Mouse (Mus musculus): Measurements from ENCODE around the gene Efna3. TPM values are rescaled to one million over a fixed set of nuclear protein-coding genes. Genes with fewer than 3 reads are reported as not detected.
A peak's percentile ranks its signal among the peaks of the same experiment; 100 is the strongest.

Efna3 gene
- polyA plus RNA-seq, 1 experiment from 2014 or later = 3.9 TPM

- Histone ChIP-seq H3K36me3 (no peaks in the 10 kb centered on the region), H3K9me3 (replicated peaks) (no peaks in the 10 kb centered on the region), H3K27ac (replicated peaks) (no peak overlapping the region), H3K27me3 (ENCODE audit: low read depth, poor library complexity, severe bottlenecking) (peaks cover 9% of the 10 kb centered on the region; the same call in 1 of the 2 replicates), H3K4me3 (no peak overlapping the region), H3K4me1 (peaks cover 15% of the 10 kb centered on the region)
- WGBS = 58% methylated on average over 5 of the region's 5 CpGs
- DNase-seq (ENCODE audit: low spot score) = no peak
Measured at GRCm38 (mm10) chr3:89287286-89287685, 35.5 kb downstream of the Efna3 start.

- H3K4me1 ChIP-seq = peaks cover 33% of the 10 kb centered on the region
- H3K4me3 ChIP-seq = no peak overlapping the region
- no peaks in the 10 kb centered on the region for H3K9me3 ChIP-seq (replicated peaks)
- no peak overlapping the region for H3K27ac ChIP-seq (replicated peaks)
- peaks cover 25% of the 10 kb centered on the region for H3K27me3 ChIP-seq (ENCODE audit: low read depth, poor library complexity, severe bottlenecking)
- H3K36me3 ChIP-seq = no peaks in the 10 kb centered on the region
- no peak for DNase-seq (ENCODE audit: low spot score)
- WGBS = 53% methylated on average over 2 of the region's 2 CpGs
Measured at GRCm38 (mm10) chr3:89285526-89285925, 37.2 kb downstream of the Efna3 start.

GRCm38 (mm10) chr3:89284261-89284660 lies 38.5 kb downstream of the Efna3 start:
- 92% methylated on average over 3 of the region's 3 CpGs for WGBS
- Histone ChIP-seq H3K27ac (replicated peaks) (no peak overlapping the region), H3K27me3 (ENCODE audit: low read depth, poor library complexity, severe bottlenecking) (peaks cover 38% of the 10 kb centered on the region), H3K4me3 (no peak overlapping the region), H3K36me3 (no peaks in the 10 kb centered on the region), H3K4me1 (peaks cover 44% of the 10 kb centered on the region), H3K9me3 (replicated peaks) (no peaks in the 10 kb centered on the region)
- DNase-seq (ENCODE audit: low spot score) = no peak

- H3K4me1 ChIP-seq = peaks cover 43% of the 10 kb centered on the region
- H3K27me3 ChIP-seq (ENCODE audit: low read depth, poor library complexity, severe bottlenecking) = peaks cover 58% of the 10 kb centered on the region
- 28% methylated on average over 4 of the region's 4 CpGs for WGBS
Measured at GRCm38 (mm10) chr3:89282291-89282643, 40.5 kb downstream of the Efna3 start.

GRCm38 (mm10) chr3:89281579-89282290 lies 41.0 kb downstream of the Efna3 start:
- Histone ChIP-seq H3K27ac (replicated peaks) (peak overlapping the region; percentile 70), H3K4me1 (peaks cover 46% of the 10 kb centered on the region), H3K27me3 (ENCODE audit: low read depth, poor library complexity, severe bottlenecking) (peaks cover 63% of the 10 kb centered on the region), H3K36me3 (no peaks in the 10 kb centered on the region), H3K9me3 (replicated peaks) (no peaks in the 10 kb centered on the region), H3K4me3 (peak overlapping the region; percentile 61)
- WGBS = 10% methylated on average over 20 of the region's 20 CpGs
- DNase-seq (ENCODE audit: low spot score) = peak; percentile 86

More at GRCm38 (mm10) chr3:89282291-89282643, 40.5 kb downstream of the Efna3 start:
- Histone ChIP-seq H3K27ac (replicated peaks) (peak overlapping the region; percentile 70), H3K36me3 (no peaks in the 10 kb centered on the region), H3K9me3 (replicated peaks) (no peaks in the 10 kb centered on the region), H3K4me3 (no peak overlapping the region)
- no peak for DNase-seq (ENCODE audit: low spot score)

- peaks cover 46% of the 10 kb centered on the region for H3K4me1 ChIP-seq
- H3K36me3 ChIP-seq = no peaks in the 10 kb centered on the region
- no peaks in the 10 kb centered on the region for H3K9me3 ChIP-seq (replicated peaks)
- under 1% methylated on average over 52 of the region's 52 CpGs for WGBS
- peak within 1 kb of the TSS; percentile 61 for H3K4me3 ChIP-seq
- DNase-seq (ENCODE audit: low spot score) = peak; percentile 64
- H3K27ac ChIP-seq (replicated peaks) = peak within 1 kb of the TSS; percentile 74
- peaks cover 72% of the 10 kb centered on the region for H3K27me3 ChIP-seq (ENCODE audit: low read depth, poor library complexity, severe bottlenecking)
Measured at GRCm38 (mm10) chr3:89280606-89281511, 41.9 kb downstream of the Efna3 start, which contains the start of gene Efna1. Gene Efna1 (minus strand): TSS chr3:89281142.

GRCm38 (mm10) chr3:89280050-89280605 lies 42.6 kb downstream of the Efna3 start:
- DNase-seq (ENCODE audit: low spot score) = peak; percentile 34
- peaks cover 46% of the 10 kb centered on the region for H3K4me1 ChIP-seq

GRCm38 (mm10) chr3:89279153-89279890 lies 43.4 kb downstream of the Efna3 start:
- 2% methylated on average over 35 of the region's 35 CpGs for WGBS
- peak overlapping the region; percentile 74 for H3K27ac ChIP-seq (replicated peaks)
- H3K36me3 ChIP-seq = no peaks in the 10 kb centered on the region
- H3K9me3 ChIP-seq (replicated peaks) = no peaks in the 10 kb centered on the region
- H3K27me3 ChIP-seq (ENCODE audit: low read depth, poor library complexity, severe bottlenecking) = peaks cover 72% of the 10 kb centered on the region
- DNase-seq (ENCODE audit: low spot score) = peak; percentile 76
- H3K4me1 ChIP-seq = peaks cover 46% of the 10 kb centered on the region
- H3K4me3 ChIP-seq = peak overlapping the region; percentile 61

More at GRCm38 (mm10) chr3:89280050-89280605, 42.6 kb downstream of the Efna3 start:
- peak overlapping the region; percentile 61 for H3K4me3 ChIP-seq
- H3K36me3 ChIP-seq = no peaks in the 10 kb centered on the region
- H3K9me3 ChIP-seq (replicated peaks) = no peaks in the 10 kb centered on the region
- H3K27ac ChIP-seq (replicated peaks) = peak overlapping the region; percentile 74
- peaks cover 76% of the 10 kb centered on the region for H3K27me3 ChIP-seq (ENCODE audit: low read depth, poor library complexity, severe bottlenecking)
- WGBS = under 1% methylated on average over 29 of the region's 29 CpGs

GRCm38 (mm10) chr3:89278643-89279042 lies 44.1 kb downstream of the Efna3 start:
- Histone ChIP-seq H3K27me3 (ENCODE audit: low read depth, poor library complexity, severe bottlenecking) (peaks cover 72% of the 10 kb centered on the region), H3K4me3 (peak overlapping the region; percentile 61)

GRCm38 (mm10) chr3:89278107-89278506 lies 44.7 kb downstream of the Efna3 start:
- H3K27me3 ChIP-seq (ENCODE audit: low read depth, poor library complexity, severe bottlenecking) = peaks cover 72% of the 10 kb centered on the region
- 0 out of 2 replicates have a peak overlapping the region, but pooled peaks have one; percentile 5 for H3K4me3 ChIP-seq

More at GRCm38 (mm10) chr3:89278643-89279042, 44.1 kb downstream of the Efna3 start:
- DNase-seq (ENCODE audit: low spot score) = no peak
- H3K9me3 ChIP-seq (replicated peaks) = no peaks in the 10 kb centered on the region
- WGBS = 23% methylated on average over 8 of the region's 8 CpGs
- H3K4me1 ChIP-seq = peaks cover 46% of the 10 kb centered on the region
- no peaks in the 10 kb centered on the region for H3K36me3 ChIP-seq
- no peak overlapping the region for H3K27ac ChIP-seq (replicated peaks)

GRCm38 (mm10) chr3:89277281-89278021 lies 45.3 kb downstream of the Efna3 start:
- H3K4me3 ChIP-seq = peak overlapping the region; percentile 22
- no peaks in the 10 kb centered on the region for H3K36me3 ChIP-seq
- peaks cover 72% of the 10 kb centered on the region for H3K27me3 ChIP-seq (ENCODE audit: low read depth, poor library complexity, severe bottlenecking)
- peaks cover 46% of the 10 kb centered on the region for H3K4me1 ChIP-seq
- H3K27ac ChIP-seq (replicated peaks) = peak overlapping the region; percentile 25; the same call in 1 of the 2 replicates
- DNase-seq (ENCODE audit: low spot score) = no peak
- WGBS = 57% methylated on average over 14 of the region's 14 CpGs
- no peaks in the 10 kb centered on the region for H3K9me3 ChIP-seq (replicated peaks)

More at GRCm38 (mm10) chr3:89278107-89278506, 44.7 kb downstream of the Efna3 start:
- H3K27ac ChIP-seq (replicated peaks) = no peak overlapping the region
- H3K4me1 ChIP-seq = peaks cover 46% of the 10 kb centered on the region
- no peaks in the 10 kb centered on the region for H3K9me3 ChIP-seq (replicated peaks)
- H3K36me3 ChIP-seq = no peaks in the 10 kb centered on the region
- 61% methylated on average over 7 of the region's 7 CpGs for WGBS
- DNase-seq (ENCODE audit: low spot score) = no peak
